ENCODE assay signal across 8 mouse cellular contexts in genomic region chr11:68387441-68387760, GRCm38 (mm10). TPM values are rescaled to one million over a fixed set of nuclear protein-coding genes. Genes with fewer than 3 reads are reported as not detected.
DNase-seq lines count a peak whose midpoint lies in the region; ATAC-seq and TF ChIP-seq lines count a peak whose summit lies in the region.

No protein-coding gene starts in this region.

- peaks cover 28% of the 10 kb centered on the region for H3K79me3 ChIP-seq in C2C12 (ENCODE audit: low read depth)

- peak overlapping the region; percentile 8 for H3ac ChIP-seq in C2C12 (ENCODE audit: control insufficient read depth, insufficient read length, low read depth)

- peaks cover 45% of the 10 kb centered on the region for H3K4me1 ChIP-seq in heart, embryonic 12.5 days (replicated peaks)
- peaks cover 23% of the 10 kb centered on the region for H3K4me1 ChIP-seq in forebrain, embryonic 14.5 days (ENCODE audit: control insufficient read depth, insufficient read depth, low read length)
- peaks cover 12% of the 10 kb centered on the region; the same call in 1 of the 2 replicates for H3K4me1 ChIP-seq in liver, embryonic 13.5 days (replicated peaks)

- peaks cover 40% of the 10 kb centered on the region for H3K79me2 ChIP-seq in C2C12 (ENCODE audit: control insufficient read depth, insufficient read depth)

- no peak for ATAC-seq in heart, embryonic 12.5 days (ENCODE audit: insufficient number of reproducible peaks, low FRiP score)
- no peak for ATAC-seq in forebrain, embryonic 14.5 days
- ATAC-seq in liver, embryonic 13.5 days (ENCODE audit: low read depth): no peak
- no peak for ATAC-seq in CD4-positive, CD25-positive, alpha-beta regulatory T cell, adult 4 months

- no peak for DNase-seq in heart, adult 11 months
- DNase-seq in forebrain, embryonic 14.5 days (ENCODE audit: low spot score): no peak
- DNase-seq in liver, embryonic 13.5 days: no peak
- no peak for DNase-seq in adrenal gland, postnatal 10 days
- DNase-seq in gastrocnemius, adult 8-10 months (ENCODE audit: low spot score in 2 of 2): no peak

- no peaks in the 10 kb centered on the region for H3K9me3 ChIP-seq in heart, embryonic 12.5 days (replicated peaks)
- no peaks in the 10 kb centered on the region for H3K9me3 ChIP-seq in forebrain, embryonic 14.5 days (replicated peaks; ENCODE audit: control insufficient read depth, low read length)
- no peaks in the 10 kb centered on the region for H3K9me3 ChIP-seq in liver, embryonic 13.5 days (replicated peaks)

- H3K27ac ChIP-seq in heart, embryonic 12.5 days (ENCODE audit: poor library complexity, severe bottlenecking): peak overlapping the region; percentile 74
- no peak overlapping the region; the same call in 1 of the 2 replicates for H3K27ac ChIP-seq in forebrain, embryonic 14.5 days (ENCODE audit: low read depth, low read length)
- no peak overlapping the region for H3K27ac ChIP-seq in liver, embryonic 13.5 days

- H3K9ac ChIP-seq in heart, embryonic 12.5 days: peak overlapping the region; percentile 81
- peak overlapping the region; percentile 71 for H3K9ac ChIP-seq in forebrain, embryonic 14.5 days (ENCODE audit: low read length)
- no peak overlapping the region for H3K9ac ChIP-seq in liver, embryonic 13.5 days

- peaks cover 81% of the 10 kb centered on the region for H3K27me3 ChIP-seq in heart, embryonic 12.5 days (replicated peaks)
- H3K27me3 ChIP-seq in C2C12 (ENCODE audit: control insufficient read depth, insufficient read depth, insufficient read length): no peaks in the 10 kb centered on the region
- H3K27me3 ChIP-seq in forebrain, embryonic 14.5 days (replicated peaks; ENCODE audit: control insufficient read depth, insufficient read depth, low read length): peaks cover 67% of the 10 kb centered on the region
- H3K27me3 ChIP-seq in liver, embryonic 13.5 days: peaks cover 97% of the 10 kb centered on the region

- 23% methylated on average over 4 of the region's 4 CpGs for WGBS in heart, embryonic 12.5 days
- 22% methylated on average over 4 of the region's 4 CpGs for WGBS in forebrain, embryonic 14.5 days
- WGBS in liver, embryonic 13.5 days (ENCODE audit: insufficient replicate concordance): 31% methylated on average over 4 of the region's 4 CpGs

- H3K36me3 ChIP-seq in heart, embryonic 12.5 days: no peaks in the 10 kb centered on the region
- H3K36me3 ChIP-seq in C2C12 (ENCODE audit: control insufficient read depth, insufficient read depth): peaks cover 30% of the 10 kb centered on the region
- no peaks in the 10 kb centered on the region for H3K36me3 ChIP-seq in forebrain, embryonic 14.5 days (ENCODE audit: control insufficient read depth, insufficient read depth, low read length)
- H3K36me3 ChIP-seq in liver, embryonic 13.5 days: no peaks in the 10 kb centered on the region

- peak overlapping the region; percentile 87 for H3K4me2 ChIP-seq in heart, embryonic 12.5 days
- peak overlapping the region; percentile 93 for H3K4me2 ChIP-seq in forebrain, embryonic 14.5 days (ENCODE audit: low read length)
- peak overlapping the region; percentile 72 for H3K4me2 ChIP-seq in liver, embryonic 13.5 days

- peak overlapping the region; percentile 67 for H3K4me3 ChIP-seq in heart, embryonic 12.5 days
- H3K4me3 ChIP-seq in C2C12 (ENCODE audit: insufficient read depth, poor library complexity, severe bottlenecking): peak overlapping the region; percentile 74
- peak overlapping the region; percentile 62 for H3K4me3 ChIP-seq in forebrain, embryonic 14.5 days (ENCODE audit: low read depth, low read length)
- peak overlapping the region; percentile 60 for H3K4me3 ChIP-seq in liver, embryonic 13.5 days (replicated peaks)

- TF ChIP-seq CTCF in C2C12 (IDR thresholded peaks at IDR 0.05; ENCODE audit: control insufficient read depth, insufficient read depth, insufficient read length): no peak

TF ChIP-seq in C2C12, 6 proteins besides CTCF, POLR2A, EP300 and RAD21:
- TF ChIP-seq MYOG (IDR thresholded peaks at IDR 0.05; ENCODE audit: control insufficient read depth, extremely low read depth, insufficient read length): no peak
- no peak for TF ChIP-seq MAX (IDR thresholded peaks at IDR 0.05)
- TF ChIP-seq FOSL1 (IDR thresholded peaks at IDR 0.05; ENCODE audit: insufficient read depth, low read length, poor library complexity, severe bottlenecking): no peak
- TF ChIP-seq MYOD1 (IDR thresholded peaks at IDR 0.05; ENCODE audit: control insufficient read depth, insufficient read length, low read depth): no peak
- no peak for TF ChIP-seq CEBPB (IDR thresholded peaks at IDR 0.05; ENCODE audit: low read depth)
- TF ChIP-seq USF1 (IDR thresholded peaks at IDR 0.05; ENCODE audit: low read depth): no peak
TF ChIP-seq in C2C12: peak in this region for 0.

RNA-seq across cellular contexts. Expression of gene Ntn1, which starts 13.2 kb away (rescaled TPM):
- 38.6 and 41.9 TPM in 2 replicates for polyA plus RNA-seq in heart, embryonic 12.5 days (2016; fragmentation: Nextera tagmentation; extraction: Ambion mirVana)
- 19.4 TPM for polyA plus RNA-seq in C2C12 (2012; fragmentation: generic; extraction: Trizol)
- 3.5 TPM in 2 replicates for polyA plus RNA-seq in forebrain, embryonic 14.5 days (2014; fragmentation: Nextera tagmentation; extraction: Ambion mirVana)
- 0.21 and 0.24 TPM in 2 replicates for polyA plus RNA-seq in liver, embryonic 13.5 days (2015; fragmentation: Nextera tagmentation; extraction: Ambion mirVana)
- 10 to 100 TPM; 11.0 TPM for total RNA-seq in adrenal gland, postnatal 10 days (2021)
- 1 to 10 TPM; 2.7 to 6.6 (median 4.9) TPM for total RNA-seq in gastrocnemius, adult 8-10 months (2022)
- under 1 TPM; 0.63 to 0.90 TPM for polyA plus RNA-seq in CD4-positive, CD25-positive, alpha-beta regulatory T cell, adult 4 months (2017; shearing (Covaris generic))

RNA-seq across cellular contexts. Expression of gene Pik3r5, which starts 44.5 kb away (rescaled TPM):
- polyA plus RNA-seq in heart, embryonic 12.5 days (2016; fragmentation: Nextera tagmentation; extraction: Ambion mirVana): 0.14 and 0.21 TPM in 2 replicates
- 0.89 TPM for polyA plus RNA-seq in C2C12 (2012; fragmentation: generic; extraction: Trizol)
- polyA plus RNA-seq in forebrain, embryonic 14.5 days (2014; fragmentation: Nextera tagmentation; extraction: Ambion mirVana): 0.11 and 0.20 TPM in 2 replicates
- polyA plus RNA-seq in liver, embryonic 13.5 days (2015; fragmentation: Nextera tagmentation; extraction: Ambion mirVana): 0.15 and 0.32 TPM in 2 replicates
- 1 to 10 TPM; 1.6 to 2.3 TPM for total RNA-seq in adrenal gland, postnatal 10 days (2021)
- under 1 TPM; 0.22 to 0.56 (median 0.43) TPM for total RNA-seq in gastrocnemius, adult 8-10 months (2022)
- polyA plus RNA-seq in CD4-positive, CD25-positive, alpha-beta regulatory T cell, adult 4 months (2017; shearing (Covaris generic)): 10 to 100 TPM; 17.9 to 26.3 TPM
